Mouse (Mus musculus): ENCODE results near the gene Numb. TPM values are rescaled to one million over a fixed set of nuclear protein-coding genes. Genes with fewer than 3 reads are reported as not detected.
A peak's percentile ranks its signal among the peaks of the same experiment; 100 is the strongest.

Gene Numb
- polyA plus RNA-seq, 1 experiment from 2014 or later = 52.6 TPM

DNA sequence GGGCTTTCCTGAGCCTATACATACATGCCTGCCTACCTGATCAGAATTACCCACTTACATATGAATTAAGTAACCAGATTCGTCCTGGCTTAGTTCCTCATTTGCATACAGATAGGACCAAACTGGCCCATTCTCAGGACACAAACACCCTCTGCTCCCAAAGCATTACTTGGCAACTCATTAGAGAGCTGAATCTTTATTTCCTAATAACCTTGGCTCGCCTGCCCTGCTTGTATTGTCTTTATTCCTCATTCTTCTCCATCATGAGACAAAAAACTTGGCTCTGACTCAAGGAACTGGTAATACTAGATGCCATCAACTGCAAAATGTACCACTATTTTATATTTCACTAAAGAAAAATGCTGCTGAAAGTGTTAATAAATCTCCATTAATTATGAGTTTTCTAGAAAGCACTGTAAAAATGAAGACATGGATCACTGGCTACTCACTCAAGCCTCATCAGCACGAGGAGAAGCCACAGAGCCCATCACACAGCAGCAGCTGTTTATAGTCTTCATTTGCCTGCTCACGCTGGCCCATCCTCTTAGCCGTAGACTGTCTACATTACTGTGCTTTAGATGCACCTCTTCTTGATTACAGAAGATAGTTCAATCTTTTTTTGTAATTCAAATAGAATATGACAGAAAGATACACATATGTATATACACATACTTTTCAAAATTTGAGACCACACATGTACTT, 69.1 kb downstream of the Numb start:
- Histone ChIP-seq H3K4me1 (ENCODE audit: insufficient read depth, low read depth, low read length) (no peaks in the 10 kb centered on the region; the same call in 1 of the 2 replicates), H3K4me3 (ENCODE audit: low read depth, low read length) (no peak overlapping the region), H3K27ac (ENCODE audit: low read length) (no peak overlapping the region), H3K9me3 (ENCODE audit: low read length) (no peaks in the 10 kb centered on the region), H3K36me3 (ENCODE audit: insufficient read depth, low read length) (no peaks in the 10 kb centered on the region), H3K27me3 (replicated peaks; ENCODE audit: insufficient read depth, low read length) (no peaks in the 10 kb centered on the region), H3K9ac (replicated peaks; ENCODE audit: low read depth) (no peak overlapping the region), H3K4me2 (replicated peaks; ENCODE audit: low read depth, low read length) (no peak overlapping the region)
- ATAC-seq (no peak), DNase-seq (ENCODE audit: low spot score) (no peak)
- no peak for TF ChIP-seq CTCF (IDR thresholded peaks at IDR 0.05)
- no peak for TF ChIP-seq EP300 (IDR thresholded peaks at IDR 0.05)
- 65% methylated on average over 5 of the region's 5 CpGs for WGBS

DNA sequence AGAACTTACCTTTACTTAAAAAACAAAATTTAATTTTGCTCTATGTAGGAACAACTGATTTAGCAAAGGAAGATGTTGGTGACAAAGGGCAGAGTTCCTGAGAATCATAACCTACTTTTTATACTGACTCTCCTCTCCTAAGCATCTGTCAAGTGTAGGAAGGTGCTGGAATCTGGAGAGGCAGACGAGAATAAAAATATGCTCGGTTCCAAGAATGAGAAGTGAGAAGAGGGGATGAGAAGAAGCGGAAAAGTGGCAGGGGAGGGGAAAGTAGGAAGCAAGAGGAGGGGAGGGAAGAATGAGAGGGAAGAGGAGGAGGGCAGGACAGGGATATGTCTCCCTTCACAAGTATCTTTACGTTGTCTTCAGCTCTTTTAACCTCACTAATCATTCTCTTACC, 71.4 kb downstream of the Numb start:
- 60% methylated on average over 4 of the region's 4 CpGs for WGBS
- no peak for DNase-seq (ENCODE audit: low spot score)
- no peak overlapping the region for H3K27ac ChIP-seq (ENCODE audit: low read length)
- TF ChIP-seq CTCF (IDR thresholded peaks at IDR 0.05) = no peak
- TF ChIP-seq EP300 (IDR thresholded peaks at IDR 0.05) = no peak
- H3K4me1 ChIP-seq (ENCODE audit: insufficient read depth, low read depth, low read length) = no peaks in the 10 kb centered on the region; the same call in 1 of the 2 replicates
- no peak for ATAC-seq
- H3K4me2 ChIP-seq (replicated peaks; ENCODE audit: low read depth, low read length) = no peak overlapping the region
- H3K36me3 ChIP-seq (ENCODE audit: insufficient read depth, low read length) = no peaks in the 10 kb centered on the region
- H3K4me3 ChIP-seq (ENCODE audit: low read depth, low read length) = no peak overlapping the region
- no peak overlapping the region for H3K9ac ChIP-seq (replicated peaks; ENCODE audit: low read depth)
- no peaks in the 10 kb centered on the region for H3K27me3 ChIP-seq (replicated peaks; ENCODE audit: insufficient read depth, low read length)
- no peaks in the 10 kb centered on the region for H3K9me3 ChIP-seq (ENCODE audit: low read length)

DNA sequence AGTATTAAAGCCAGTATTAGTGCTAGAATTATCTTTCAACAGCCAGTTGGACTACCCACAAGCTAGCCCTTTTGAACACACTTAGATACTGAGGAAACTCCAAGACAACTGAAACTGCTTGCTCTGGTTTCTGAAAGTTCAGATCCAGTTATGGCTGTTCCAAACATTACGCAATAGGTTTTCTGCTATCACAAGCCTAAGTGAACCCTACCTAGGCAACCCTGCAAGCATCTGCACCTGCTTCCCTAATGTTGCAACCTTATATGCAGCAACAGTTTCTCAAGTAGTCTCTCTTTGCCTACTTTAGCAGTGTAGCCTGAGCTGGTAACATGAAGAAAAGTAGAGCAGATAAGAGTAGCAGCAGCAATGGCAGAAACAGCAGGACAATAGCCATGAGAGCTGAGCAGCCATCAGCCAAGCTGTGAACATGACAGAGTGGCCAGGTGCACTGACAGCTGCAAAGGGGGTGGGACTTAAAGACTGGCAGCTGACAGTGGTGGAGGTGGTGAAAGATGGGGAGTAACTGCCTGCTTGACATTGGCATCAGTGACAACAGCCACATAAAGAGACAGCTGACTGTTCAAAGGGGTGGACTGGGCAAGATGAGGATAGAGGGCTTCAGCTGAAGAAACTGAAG, 73.0 kb downstream of the Numb start:
- ATAC-seq (peak; percentile 85), DNase-seq (ENCODE audit: low spot score) (peak; percentile 72)
- Histone ChIP-seq H3K9ac (replicated peaks; ENCODE audit: low read depth) (no peak overlapping the region), H3K9me3 (ENCODE audit: low read length) (no peaks in the 10 kb centered on the region), H3K4me2 (replicated peaks; ENCODE audit: low read depth, low read length) (no peak overlapping the region), H3K4me3 (ENCODE audit: low read depth, low read length) (no peak overlapping the region), H3K4me1 (ENCODE audit: insufficient read depth, low read depth, low read length) (no peaks in the 10 kb centered on the region; the same call in 1 of the 2 replicates), H3K36me3 (ENCODE audit: insufficient read depth, low read length) (no peaks in the 10 kb centered on the region), H3K27ac (ENCODE audit: low read length) (no peak overlapping the region), H3K27me3 (replicated peaks; ENCODE audit: insufficient read depth, low read length) (no peaks in the 10 kb centered on the region)
- 74% methylated on average over 1 of the region's 1 CpGs for WGBS
- TF ChIP-seq CTCF (IDR thresholded peaks at IDR 0.05) (no peak), EP300 (IDR thresholded peaks at IDR 0.05) (no peak)

DNA sequence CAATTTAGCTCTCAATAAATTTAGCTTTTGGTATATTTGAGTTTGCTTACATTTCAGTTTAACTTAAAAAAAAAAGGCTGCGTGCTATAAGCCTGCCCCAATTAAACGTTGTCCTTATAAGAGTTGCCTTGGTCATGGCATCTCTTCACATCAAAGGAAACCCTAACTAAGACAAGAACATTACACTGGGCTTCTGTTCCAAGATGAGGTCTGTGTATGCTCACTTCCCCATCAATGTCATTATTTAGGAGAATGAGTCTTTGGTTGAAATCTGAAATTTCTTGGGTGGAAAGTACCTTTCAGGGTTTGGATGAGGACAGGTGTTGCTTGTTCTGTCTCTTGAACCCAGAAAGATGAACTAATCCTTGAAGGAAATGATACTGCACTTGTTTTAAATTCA, 73.9 kb downstream of the Numb start:
- Histone ChIP-seq H3K4me1 (ENCODE audit: insufficient read depth, low read depth, low read length) (no peaks in the 10 kb centered on the region; the same call in 1 of the 2 replicates), H3K4me2 (replicated peaks; ENCODE audit: low read depth, low read length) (no peak overlapping the region), H3K9ac (replicated peaks; ENCODE audit: low read depth) (no peak overlapping the region), H3K27me3 (replicated peaks; ENCODE audit: insufficient read depth, low read length) (no peaks in the 10 kb centered on the region), H3K27ac (ENCODE audit: low read length) (no peak overlapping the region), H3K36me3 (ENCODE audit: insufficient read depth, low read length) (no peaks in the 10 kb centered on the region), H3K9me3 (ENCODE audit: low read length) (no peaks in the 10 kb centered on the region), H3K4me3 (ENCODE audit: low read depth, low read length) (no peak overlapping the region)
- TF ChIP-seq CTCF (IDR thresholded peaks at IDR 0.05) (no peak), EP300 (IDR thresholded peaks at IDR 0.05) (no peak)
- DNase-seq (ENCODE audit: low spot score) (no peak), ATAC-seq (no peak)
- WGBS = 63% methylated on average over 2 of the region's 2 CpGs

DNA sequence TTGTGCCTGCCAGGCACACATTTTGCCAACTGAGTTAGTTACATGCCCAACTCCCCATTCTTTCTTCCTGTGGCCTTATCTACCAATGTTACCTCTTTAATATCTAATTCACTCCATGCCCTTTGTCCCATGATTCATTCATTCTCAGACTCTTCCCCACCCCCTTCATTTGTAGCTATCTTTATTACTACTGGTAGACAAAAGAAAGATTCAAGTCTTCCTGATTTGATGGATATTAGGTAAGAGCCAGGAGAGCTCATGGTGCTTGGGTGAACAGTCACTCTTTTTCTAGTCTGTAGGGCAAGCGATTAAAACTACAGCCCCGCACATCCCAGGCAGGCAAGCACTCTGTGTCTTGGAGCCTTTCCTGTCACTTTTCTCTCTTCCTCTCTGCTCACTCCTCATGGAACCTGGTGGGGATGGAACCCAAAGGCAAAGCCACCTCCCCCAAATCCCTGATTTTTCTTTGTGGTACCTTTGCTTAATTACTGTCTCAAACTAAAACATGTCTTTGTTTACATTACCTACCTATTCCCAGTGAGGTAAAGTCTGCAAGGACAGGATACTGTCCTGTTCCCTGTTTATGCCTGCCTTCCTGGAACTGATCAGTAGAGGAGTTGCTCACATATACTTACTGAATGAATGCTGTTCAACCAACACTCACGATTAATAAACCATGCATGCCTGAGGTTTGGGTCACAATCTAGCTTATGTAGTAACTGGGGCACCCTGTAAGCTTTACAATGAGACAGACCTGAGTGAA, 78.9 kb downstream of the Numb start:
- H3K4me1 ChIP-seq (ENCODE audit: insufficient read depth, low read depth, low read length) = no peaks in the 10 kb centered on the region
- no peaks in the 10 kb centered on the region for H3K9me3 ChIP-seq (ENCODE audit: low read length)
- DNase-seq (ENCODE audit: low spot score) = no peak
- TF ChIP-seq CTCF (IDR thresholded peaks at IDR 0.05) = no peak
- no peak for TF ChIP-seq EP300 (IDR thresholded peaks at IDR 0.05)
- no peak overlapping the region for H3K4me3 ChIP-seq (ENCODE audit: low read depth, low read length)
- H3K27me3 ChIP-seq (replicated peaks; ENCODE audit: insufficient read depth, low read length) = no peaks in the 10 kb centered on the region
- 0 out of 2 replicates have a peak, but pooled peaks cover 7% of the 10 kb centered on the region for H3K36me3 ChIP-seq (ENCODE audit: insufficient read depth, low read length)
- H3K9ac ChIP-seq (replicated peaks; ENCODE audit: low read depth) = no peak overlapping the region
- ATAC-seq = no peak
- 72% methylated on average over 3 of the region's 3 CpGs for WGBS
- H3K4me2 ChIP-seq (replicated peaks; ENCODE audit: low read depth, low read length) = no peak overlapping the region
- H3K27ac ChIP-seq (ENCODE audit: low read length) = no peak overlapping the region

Measured in lung, postnatal 0 days (tissue).